Mouse (Mus musculus) right cerebral cortex, adult 2 months (tissue): ENCODE results near the gene Ssbp2.

Experiments
- DNase-seq, 2 experiments: peaks; one replicate each; pipeline ENCODE4 v3.0.0; 2021 to 2022; ENCODE audit warnings: low spot score in 2 of 2

The Ssbp2 gene

DNA sequence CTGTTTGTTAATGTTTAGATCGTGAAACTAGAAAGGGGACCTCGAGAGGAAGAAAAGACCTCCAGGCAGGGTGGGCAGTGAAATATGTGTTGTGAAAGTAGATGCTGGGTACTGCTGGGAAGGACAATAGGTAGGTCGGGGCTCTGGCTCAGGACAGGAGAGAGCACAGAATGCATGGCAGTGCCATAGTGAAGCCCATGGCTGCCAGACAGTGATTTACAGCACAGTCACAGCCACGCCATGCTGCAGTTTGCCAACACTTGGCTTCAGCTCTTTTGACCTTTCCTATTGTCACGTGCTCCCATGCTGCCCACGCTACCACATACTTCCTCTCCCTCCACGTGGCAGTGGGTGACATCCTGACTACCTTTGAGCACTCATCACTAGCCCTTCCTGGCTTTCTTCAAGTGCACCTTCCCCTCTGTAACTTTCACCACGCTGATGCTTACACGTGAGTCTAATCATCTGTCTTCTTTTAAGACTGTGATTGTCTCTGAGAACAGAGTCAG, 171.3 kb downstream of the Ssbp2 start:
- no peak for DNase-seq

DNA sequence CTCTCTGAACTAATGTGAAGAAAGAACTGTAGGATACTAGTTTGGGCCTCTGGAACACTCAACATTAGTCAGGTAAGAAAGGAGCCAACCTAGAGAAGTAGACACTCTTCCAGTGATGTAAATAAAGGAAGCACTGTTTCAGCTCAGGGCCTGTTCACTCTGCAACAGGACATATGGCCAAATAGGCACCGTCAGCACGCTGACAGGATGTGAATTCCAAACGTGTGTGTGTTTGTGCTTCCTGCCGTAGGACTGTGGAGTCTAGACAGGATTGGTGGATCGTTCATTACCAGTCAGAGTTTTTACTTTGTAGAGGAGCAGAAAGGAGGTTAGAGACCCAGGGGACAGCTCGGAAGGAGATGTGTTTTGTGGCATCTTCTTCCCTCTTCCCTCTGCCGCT, 174.0 kb downstream of the Ssbp2 start:
- DNase-seq = no peak

DNA sequence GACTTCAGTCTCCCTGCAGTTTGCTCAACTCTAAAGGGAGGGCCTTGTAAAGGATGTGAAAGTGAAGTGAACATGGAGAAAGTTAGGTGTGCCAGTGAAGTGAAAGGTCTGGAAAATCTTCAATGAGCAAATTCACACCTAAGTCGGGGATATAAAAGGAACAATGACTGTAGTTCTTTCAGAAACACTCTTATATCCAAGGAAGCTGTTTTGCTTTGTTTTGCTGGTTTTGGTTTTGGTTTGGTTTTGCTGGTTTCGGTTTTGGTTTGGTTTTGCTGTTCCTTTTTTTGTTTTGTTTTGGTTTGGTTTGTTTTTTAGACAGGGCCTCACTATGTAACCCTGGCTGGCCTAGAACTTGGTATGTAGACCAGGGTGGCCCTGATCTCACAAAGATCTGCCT, 175.9 kb downstream of the Ssbp2 start:
- DNase-seq = no peak

DNA sequence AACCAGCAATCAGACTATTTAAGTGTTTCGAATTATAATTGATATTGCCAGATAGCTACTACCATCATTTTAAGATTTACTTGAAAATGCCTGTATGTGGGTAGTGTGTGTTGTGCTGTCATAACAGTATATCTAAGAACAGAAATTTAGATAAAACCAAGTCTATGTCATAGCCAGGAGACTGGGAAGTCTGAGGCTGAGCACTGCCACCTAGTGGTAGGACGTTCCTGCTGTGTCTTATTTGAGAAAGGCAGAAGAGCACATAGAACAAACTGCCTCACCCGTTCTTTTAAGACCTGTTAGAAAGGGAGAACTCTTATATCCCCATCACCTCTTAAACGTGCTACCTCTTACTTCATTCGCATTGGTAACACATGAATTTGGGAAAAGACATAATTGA, 176.7 kb downstream of the Ssbp2 start:
- DNase-seq = peak; percentile 89 to 92

DNA sequence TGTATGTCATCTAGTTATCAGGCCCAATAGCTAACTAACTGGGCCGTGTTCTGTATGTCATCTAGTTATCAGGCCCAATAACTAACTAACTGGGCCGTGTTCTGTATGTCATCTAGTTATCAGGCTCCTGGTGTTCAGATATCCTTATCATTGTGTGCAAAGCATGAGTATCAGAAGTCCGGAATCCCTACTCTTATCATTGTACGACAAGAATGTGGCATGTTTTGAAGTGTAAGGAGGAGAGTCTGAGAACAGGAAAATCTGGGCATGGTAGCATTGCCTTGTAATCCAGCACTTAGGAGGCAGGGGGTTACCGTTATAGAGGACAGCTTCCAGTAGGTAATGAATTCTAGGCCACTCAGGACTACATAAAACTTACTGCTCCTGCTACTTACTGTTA, 178.8 kb downstream of the Ssbp2 start:
- no peak for DNase-seq

DNA sequence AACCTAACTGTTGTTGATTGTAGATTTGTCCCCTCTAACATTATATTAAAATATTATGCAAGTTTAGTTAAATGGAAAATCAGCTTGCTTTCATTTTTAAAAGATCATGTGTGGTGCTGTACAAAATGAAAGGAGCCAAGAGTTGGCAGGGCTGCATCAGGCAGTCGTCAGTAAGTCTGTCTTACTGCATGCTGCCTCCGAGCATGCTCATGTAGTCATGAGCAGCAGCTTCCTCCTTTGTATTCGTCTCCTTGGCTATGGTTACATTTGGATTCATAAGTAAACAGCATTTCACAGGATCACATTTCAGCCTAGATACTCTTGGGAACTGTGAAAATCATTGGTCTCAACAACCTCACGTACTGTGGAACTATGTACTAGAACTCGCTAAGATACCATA, 180.1 kb downstream of the Ssbp2 start:
- DNase-seq = no peak

DNA sequence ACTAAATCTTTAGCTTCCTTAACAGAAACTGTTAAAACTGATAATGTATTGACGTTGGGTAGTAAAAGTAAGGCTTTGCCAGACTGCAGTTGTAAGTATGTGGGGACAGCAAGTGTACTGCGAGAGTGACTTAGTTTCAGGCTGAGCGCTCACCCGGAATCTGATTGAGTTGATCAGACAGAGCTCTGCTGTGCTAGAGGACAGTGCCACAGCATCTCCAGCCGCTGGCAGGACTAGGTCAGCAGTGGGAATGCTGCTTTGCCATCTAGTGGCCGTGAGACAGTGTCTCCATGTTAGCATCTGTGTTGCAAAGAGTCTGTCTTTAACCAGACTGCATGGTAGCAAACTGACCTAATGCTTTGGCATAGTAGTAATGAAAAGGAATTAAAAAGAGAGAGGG, 188.2 kb downstream of the Ssbp2 start:
- peak in 1 of 2 experiments; percentile 47 for DNase-seq

DNA sequence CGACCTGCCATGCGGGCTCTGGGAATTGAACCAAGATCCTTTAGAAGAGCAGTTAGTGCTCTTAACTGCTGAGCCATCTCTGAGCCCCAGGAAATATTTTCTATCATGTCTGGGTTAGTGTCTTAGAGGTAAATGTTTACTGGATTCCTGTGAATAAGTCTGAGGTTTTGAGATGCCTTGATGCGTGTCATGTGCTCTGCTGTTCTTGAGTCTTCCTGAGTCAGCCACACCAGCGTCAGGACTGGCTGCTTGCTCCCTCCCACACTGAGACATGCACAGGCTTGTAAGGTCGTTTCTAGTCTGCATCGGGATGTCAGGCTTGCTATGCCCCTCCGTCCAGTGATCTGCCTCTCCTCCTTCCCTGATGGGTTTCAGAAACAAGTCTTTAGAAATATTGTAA, 189.8 kb downstream of the Ssbp2 start:
- no peak for DNase-seq

DNA sequence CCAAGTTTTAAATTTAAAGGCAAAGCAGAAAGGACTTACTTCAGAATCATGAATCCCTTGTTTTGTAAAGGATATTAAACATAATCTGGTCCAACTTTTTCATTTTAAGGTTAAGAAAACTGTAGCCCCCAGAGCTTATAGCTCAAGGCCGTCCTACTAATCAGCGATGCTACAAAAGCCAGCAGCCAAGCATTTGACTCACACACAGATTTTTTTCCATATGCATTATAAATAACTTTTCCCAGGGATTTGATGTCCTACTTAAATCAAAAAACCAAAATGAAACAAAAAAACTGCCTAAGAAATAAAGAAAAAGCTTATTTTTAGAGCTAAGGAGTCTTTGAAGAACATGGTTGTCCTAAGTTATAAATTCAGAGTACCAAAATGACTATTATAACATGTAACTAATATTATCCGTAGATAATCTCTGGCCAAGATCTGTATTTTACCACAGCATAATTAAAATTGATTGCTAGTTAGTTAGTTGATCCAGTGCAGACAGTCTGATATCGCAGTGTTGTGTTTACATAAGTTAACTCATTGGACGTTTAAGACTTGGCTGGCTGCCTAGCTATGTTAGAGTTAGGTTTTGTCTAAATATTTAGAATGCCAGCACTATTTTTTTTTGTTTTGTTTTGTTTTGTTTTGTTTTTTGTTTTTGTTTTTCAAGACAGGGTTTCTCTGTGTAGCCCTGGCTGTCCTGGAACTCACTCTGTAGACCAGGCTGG, 201.1 kb downstream of the Ssbp2 start:
- DNase-seq = no peak

DNA sequence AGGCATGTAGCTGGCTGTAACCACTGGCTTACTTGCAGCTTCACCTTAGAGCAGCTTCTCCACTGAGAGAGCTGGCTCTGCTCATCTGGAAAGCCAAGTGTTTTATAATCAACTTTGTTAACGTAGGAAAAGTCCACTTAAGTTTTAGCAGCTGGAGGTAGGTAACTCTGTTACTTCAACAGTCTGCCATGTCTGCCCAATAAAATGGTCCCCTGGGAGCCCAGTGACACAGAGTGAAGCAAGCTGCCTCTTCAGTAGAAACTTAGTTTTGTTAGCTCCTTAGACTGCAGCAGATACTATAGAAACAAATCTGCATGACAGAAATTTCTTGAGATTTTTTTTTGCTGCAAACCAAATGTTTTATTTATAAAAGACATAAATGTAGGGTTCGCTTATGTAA, 202.7 kb downstream of the Ssbp2 start:
- DNase-seq = no peak

DNA sequence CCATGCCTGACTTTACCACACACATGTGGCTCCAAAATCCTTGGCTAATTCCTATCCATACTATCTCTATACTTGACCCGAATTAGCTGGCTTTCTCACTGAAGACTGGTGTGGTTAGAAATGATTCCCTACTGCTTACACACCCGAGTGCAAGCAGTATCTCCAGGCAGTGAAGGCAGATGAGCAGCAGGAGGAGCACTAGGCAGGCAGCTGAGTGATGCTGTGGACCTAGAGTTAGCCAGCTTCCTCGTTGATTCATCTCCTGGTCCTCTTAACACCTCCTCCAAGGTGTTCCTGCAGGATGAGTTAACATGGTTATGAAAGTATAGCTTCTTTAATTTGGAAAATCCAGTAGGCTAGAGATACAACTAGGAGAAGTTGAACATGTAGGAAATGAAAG, 213.2 kb downstream of the Ssbp2 start:
- DNase-seq = peak in 1 of 2 experiments; percentile 34

DNA sequence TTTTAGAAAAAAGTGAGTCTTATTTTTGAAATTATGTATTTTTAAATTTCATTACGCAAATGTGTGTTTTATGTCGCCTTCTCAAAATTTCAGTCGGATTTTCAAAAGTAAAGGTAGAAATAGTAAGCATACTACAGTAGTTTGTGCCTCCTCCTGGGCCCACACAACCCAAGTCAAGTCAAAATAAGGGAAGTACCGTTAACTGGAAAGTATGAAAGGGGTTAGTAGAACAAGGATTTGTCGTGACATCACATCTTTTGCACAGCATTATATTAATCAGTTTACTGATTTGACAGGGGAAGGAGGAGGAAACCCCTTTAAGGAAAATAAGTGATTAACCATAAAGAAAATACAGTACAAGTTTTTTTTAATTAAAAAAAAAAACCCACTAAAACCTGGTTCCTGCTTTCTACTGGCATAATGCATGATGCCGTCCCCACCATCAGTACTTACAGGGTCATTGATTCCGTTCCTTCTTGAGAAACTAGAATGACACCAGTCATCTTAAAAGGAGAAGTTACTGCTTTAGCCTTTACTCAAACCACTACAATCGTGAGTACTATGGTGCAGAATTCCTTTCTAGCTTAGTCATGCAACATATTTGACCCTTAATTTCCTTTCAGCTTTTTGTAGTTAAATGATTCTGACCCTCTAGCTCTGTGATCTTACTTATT, 220.8 kb downstream of the Ssbp2 start:
- no peak for DNase-seq

DNA sequence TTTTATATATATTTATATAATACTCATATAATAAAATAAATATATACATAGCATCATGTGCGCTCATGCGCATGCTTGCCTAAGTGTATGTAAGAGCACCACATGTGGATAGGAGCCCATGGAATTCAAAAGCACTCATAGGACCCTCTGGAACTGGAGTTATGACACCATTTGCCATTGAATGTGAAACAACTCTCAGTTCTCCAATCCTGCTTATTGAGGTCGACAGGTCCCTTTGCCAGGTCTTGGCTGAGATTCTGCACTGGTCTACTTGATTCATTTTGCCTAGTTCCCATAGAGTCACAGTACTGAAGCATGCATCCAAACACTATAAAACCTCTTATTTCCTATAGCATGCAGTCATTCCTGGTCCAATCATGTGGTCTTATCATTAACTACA, 221.4 kb downstream of the Ssbp2 start:
- DNase-seq = no peak

DNA sequence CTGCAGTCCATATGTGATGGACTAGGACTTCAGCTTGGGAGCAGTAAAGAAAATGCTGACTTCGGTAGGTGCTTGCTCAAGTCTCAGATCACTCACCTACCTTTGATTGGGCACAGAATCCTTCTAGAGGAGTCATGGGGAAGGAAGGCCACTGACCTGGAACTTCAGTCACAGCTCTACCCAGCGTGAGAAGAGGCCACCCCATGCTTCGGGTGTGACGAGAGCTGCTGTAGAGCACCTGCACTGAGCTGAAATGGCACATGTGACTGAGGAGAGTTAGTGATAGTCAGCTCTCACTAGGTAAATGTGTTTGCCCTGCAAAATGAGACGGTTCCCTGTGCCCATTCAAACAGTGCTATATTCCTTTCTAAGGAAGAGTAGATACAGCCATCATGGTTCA, 230.0 kb downstream of the Ssbp2 start:
- DNase-seq = no peak

DNA sequence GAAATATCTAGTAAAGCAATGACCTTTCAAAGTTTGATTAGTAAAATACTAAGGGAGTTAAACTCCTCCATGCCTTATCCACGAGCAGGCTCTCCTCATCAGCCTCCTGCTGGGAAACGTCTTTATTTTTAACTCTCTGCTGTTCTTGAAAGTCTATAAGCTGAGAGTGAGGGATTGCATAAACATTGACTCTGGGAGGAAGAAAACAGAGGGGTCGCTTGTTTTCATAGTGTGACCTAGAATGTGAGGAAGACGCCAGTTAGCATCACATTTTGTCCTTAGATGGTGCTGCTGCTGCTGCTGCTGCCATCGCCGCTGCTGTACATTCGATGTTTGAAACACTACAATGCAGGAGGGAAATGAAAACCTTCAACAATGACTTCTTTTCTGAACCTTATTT, 233.5 kb downstream of the Ssbp2 start:
- DNase-seq = no peak

DNA sequence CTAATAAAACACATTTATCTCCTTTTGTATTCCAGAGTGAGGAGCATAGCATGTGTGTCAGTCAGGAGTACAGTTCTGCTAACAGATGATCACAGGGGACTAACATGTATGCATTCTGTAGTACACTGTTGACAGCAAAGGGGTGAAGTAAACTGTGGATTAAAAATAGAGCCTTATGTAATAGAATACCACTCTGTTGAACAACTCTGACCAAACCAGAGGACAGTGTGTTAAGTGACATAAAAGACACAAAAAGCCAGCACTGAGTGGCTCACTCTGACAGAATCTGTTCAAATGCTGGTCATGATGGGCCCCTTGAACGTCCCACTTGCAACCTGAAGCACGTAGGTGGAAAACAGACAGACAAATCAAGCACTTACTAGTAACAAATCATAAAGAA, 235.3 kb downstream of the Ssbp2 start:
- no peak for DNase-seq

DNA sequence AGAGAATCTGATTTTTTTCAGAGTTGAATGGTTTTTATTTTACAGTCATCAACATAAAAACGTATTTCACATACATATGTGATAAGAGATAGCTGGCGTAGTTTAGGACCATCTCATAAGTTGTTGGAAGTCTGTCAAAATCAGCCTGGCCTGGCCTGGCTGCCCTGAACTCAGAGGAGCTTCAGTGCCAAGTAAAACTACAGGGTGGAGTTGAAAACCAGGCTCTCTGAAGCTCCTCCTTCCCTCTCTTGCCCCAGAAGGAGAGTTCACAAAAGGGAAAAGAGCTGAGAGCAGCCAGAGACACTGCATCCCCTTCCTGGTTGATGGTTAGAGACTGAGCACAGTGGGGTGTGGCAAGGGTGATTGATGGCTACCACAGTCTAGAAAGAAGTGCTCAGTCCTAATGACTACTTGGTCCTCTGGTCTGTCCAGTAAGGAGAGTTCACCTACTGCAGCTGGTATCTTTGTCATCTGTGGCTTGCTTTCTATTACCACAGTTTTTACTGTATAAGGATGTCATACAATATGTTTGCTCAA, 236.1 kb downstream of the Ssbp2 start:
- no peak for DNase-seq

DNA sequence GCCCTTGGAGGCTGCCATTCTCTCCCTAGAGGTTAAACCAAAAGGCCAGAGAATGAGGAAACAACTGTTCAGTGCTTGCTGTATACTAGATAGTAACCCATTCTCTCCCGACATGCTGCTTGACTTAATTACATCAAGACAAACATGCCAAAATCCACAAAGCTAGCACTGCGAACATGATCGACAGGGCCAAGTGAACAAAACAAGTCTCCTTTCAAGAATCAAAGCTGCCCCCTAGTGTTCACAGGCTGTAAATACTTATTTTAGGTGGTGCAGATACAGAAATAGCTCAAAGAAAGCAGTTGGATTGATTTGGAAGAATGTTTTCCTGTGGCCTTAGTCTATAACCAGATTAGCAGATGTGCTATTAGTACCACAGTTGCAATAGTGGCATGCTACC, 236.9 kb downstream of the Ssbp2 start:
- peak in 1 of 2 experiments; percentile 47 for DNase-seq

DNA sequence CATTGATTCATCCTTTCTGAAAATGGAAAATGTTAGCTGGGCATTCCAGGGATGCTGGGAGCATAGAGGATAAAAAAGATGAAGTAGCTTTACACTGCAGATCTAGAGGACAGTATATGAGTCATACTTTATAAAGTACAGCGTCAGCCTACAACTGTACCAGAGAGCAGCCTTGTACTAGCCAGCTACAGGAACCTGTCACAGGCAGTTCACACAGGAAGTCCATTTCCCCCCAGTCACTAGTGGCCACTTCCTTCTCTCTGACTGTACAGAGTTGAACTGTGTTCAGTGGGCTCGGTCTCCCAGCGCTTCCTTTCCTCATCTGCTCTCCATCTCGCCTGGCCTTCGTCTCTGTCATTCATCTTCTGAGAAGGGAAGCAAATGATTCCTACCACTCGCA, 242.3 kb downstream of the Ssbp2 start:
- no peak for DNase-seq

DNA sequence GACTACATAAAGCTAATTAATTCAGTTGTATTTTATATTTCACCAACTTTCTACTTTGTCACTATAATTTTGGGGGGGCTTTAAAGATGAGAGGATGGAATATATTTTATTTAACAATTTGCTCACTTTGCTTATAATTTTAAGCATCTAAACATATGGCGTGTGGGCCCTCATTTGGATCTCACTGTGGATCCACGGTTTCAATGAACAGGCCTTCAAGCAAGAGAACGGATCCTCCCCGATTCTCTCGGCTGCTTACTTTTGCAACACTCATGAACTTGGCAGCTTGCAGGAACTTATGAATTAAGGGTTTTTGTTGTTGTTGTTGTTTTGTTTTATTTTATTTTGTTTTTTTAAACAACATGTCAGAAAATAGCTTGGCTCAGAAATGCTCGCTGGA, 259.4 kb downstream of the Ssbp2 start:
- no peak for DNase-seq

DNA sequence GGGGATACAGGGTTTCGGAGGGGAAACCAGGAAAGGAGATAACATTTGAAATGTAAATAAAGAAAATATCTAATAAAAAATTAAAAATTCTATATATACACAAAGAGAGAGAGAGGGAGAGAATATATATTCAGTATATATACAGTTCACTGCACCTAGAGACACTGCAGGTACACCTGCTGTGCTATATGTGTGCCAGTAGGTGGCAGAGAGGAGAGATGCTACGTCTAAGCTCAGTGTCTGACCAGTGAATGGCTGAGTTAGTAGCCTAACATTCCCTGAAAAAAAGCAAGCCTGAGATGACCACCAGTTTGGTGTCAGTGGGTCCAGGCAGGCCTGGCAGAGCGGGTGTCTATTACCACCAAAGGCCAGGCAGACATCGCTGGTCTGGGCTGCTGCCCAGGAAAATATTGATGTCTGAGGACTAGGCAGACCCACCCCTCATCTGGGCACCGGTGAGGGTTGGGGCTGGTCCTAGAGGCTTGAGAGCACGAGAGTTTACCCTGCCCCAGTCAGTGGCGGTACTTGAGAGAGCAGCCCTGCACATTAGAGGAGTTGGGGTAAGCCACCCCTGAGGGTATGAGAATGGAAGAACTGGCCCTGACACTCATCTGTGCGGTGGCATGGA, 263.1 kb downstream of the Ssbp2 start:
- DNase-seq = no peak

DNA sequence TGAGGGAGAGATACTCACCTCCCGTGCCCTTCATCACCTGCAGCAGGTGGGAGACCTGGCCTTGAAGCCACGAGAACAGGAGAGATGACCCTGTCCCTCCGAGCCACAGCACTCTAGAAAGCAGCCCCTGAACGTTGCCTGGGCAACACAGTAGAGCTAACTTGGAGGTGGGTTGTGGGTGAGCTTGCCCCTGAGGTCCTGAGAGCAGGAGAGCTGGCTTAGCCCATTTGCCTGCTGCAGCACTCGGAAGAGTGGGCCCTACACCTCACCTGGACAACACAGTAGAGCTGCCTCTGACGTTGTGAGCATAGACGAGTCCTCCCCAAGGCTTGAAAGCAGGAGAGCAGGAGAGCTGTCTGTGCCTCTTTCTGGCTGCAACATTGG, 263.6 kb downstream of the Ssbp2 start:
- DNase-seq = no peak

DNA sequence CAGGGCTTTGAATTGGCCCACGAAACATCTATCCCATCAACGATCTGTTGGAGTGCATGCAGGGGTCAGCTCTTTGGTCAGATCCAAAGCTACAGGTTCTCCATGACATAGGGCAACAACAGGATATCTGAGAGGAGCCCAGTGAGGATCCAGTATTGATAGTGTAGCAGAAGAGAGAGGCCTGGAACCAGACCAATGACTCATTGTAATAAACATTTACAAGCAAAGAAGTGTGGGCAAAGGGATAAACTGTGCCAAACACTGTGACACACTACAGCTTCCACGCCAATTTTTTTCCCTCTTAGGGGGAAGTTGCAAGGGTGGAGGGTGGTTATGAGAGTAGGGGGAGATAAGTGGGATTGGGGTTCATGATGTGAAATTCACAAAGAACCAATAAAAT, 264.1 kb downstream of the Ssbp2 start:
- no peak for DNase-seq
